ENCODE assay signal across 8 mouse cellular contexts in the genomic region with DNA sequence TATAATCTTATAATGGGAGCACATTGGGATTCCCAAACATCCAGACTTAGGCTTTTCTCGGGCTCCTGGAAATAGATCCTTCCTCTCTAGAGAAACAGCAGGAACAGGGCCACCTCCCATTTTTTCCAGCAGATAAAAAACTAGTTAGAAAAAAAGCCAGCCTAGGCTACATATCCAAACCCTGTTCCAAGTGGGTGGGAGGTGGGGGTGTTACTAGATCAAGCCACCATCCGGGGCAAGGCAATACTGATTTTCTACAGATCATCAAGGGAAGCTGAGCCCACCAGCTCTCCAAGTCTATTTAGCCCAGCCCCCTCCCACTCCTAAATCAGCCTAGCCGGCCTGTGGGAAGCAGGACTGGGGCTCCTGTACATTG. TPM values are rescaled to one million over a fixed set of nuclear protein-coding genes. Genes with fewer than 3 reads are reported as not detected.
DNase-seq lines count a peak whose midpoint lies in the region; ATAC-seq and TF ChIP-seq lines count a peak whose summit lies in the region.

No protein-coding gene starts in this region.

- no peak for ATAC-seq in forebrain, embryonic 11.5 days (replicated peaks; ENCODE audit: low FRiP score)
- ATAC-seq in intestine, embryonic 15.5 days, result no peak
- no peak for ATAC-seq in midbrain, embryonic 12.5 days (ENCODE audit: low FRiP score, low read depth)

- H3K79me2 ChIP-seq in heart, adult 2 months (replicated peaks; ENCODE audit: control insufficient read depth, insufficient read depth, low read length), result no peaks in the 10 kb centered on the region

- no peak; the same call in 1 of the 2 replicates for TF ChIP-seq POLR2A in heart, adult 2 months (IDR thresholded peaks at IDR 0.05; ENCODE audit: insufficient read depth, low read depth, low read length)

- H3K4me3 ChIP-seq in heart, adult 2 months, result peak overlapping the region; percentile 62
- no peak overlapping the region for H3K4me3 ChIP-seq in forebrain, embryonic 11.5 days (ENCODE audit: low read depth, low read length)
- peak overlapping the region; percentile 55 for H3K4me3 ChIP-seq in intestine, embryonic 15.5 days (replicated peaks)
- H3K4me3 ChIP-seq in midbrain, embryonic 12.5 days, result peak overlapping the region; percentile 4; the same call in 1 of the 2 replicates

- H3K4me1 ChIP-seq in heart, adult 2 months (ENCODE audit: control insufficient read depth, insufficient read depth, low read length), result peaks cover 9% of the 10 kb centered on the region
- peaks cover 8% of the 10 kb centered on the region for H3K4me1 ChIP-seq in forebrain, embryonic 11.5 days (replicated peaks; ENCODE audit: control insufficient read depth, insufficient read depth, low read length)
- peaks cover 29% of the 10 kb centered on the region for H3K4me1 ChIP-seq in intestine, embryonic 15.5 days (replicated peaks)
- peaks cover 30% of the 10 kb centered on the region for H3K4me1 ChIP-seq in midbrain, embryonic 12.5 days

- H3K9me3 ChIP-seq in forebrain, embryonic 11.5 days (ENCODE audit: control insufficient read depth, low read length), result no peaks in the 10 kb centered on the region
- no peaks in the 10 kb centered on the region for H3K9me3 ChIP-seq in intestine, embryonic 15.5 days
- no peaks in the 10 kb centered on the region for H3K9me3 ChIP-seq in midbrain, embryonic 12.5 days

- TF ChIP-seq EP300 in heart, adult 2 months (IDR thresholded peaks at IDR 0.05; ENCODE audit: insufficient read depth, low read depth, low read length), result no peak

- 32% methylated on average over 3 of the region's 3 CpGs for WGBS in heart, adult 2 months
- WGBS in forebrain, embryonic 11.5 days, result 71% methylated on average over 3 of the region's 3 CpGs
- 52% methylated on average over 3 of the region's 3 CpGs for WGBS in intestine, embryonic 15.5 days
- 68% methylated on average over 3 of the region's 3 CpGs for WGBS in midbrain, embryonic 12.5 days

- no peak for TF ChIP-seq CTCF in heart, adult 2 months (IDR thresholded peaks at IDR 0.05)

- peak overlapping the region; percentile 24; the same call in 1 of the 2 replicates for H3K4me2 ChIP-seq in forebrain, embryonic 11.5 days (ENCODE audit: low read depth, low read length, severe bottlenecking)
- H3K4me2 ChIP-seq in intestine, embryonic 15.5 days (replicated peaks), result peak overlapping the region; percentile 99
- peak overlapping the region; percentile 12 for H3K4me2 ChIP-seq in midbrain, embryonic 12.5 days (replicated peaks)

- peak in 1 of 2 experiments; percentile 53 for DNase-seq in heart, adult 2 months
- DNase-seq in heart, postnatal 14 days, result no peak
- DNase-seq in forebrain, embryonic 11.5 days (ENCODE audit: low spot score), result no peak
- no peak for DNase-seq in c-Kit-positive CD71-positive TER-119-positive erythroid progenitor cells, embryonic 14.5 days (ENCODE audit: low spot score)
- DNase-seq in left cerebral cortex, adult 11 months (ENCODE audit: low spot score), result no peak
- DNase-seq in right cerebral cortex, postnatal 14 days, result no peak

- H3K9ac ChIP-seq in heart, adult 2 months (ENCODE audit: low read depth, low read length), result peak overlapping the region; percentile 67
- peak overlapping the region; percentile 8; the same call in 1 of the 2 replicates for H3K9ac ChIP-seq in forebrain, embryonic 11.5 days (ENCODE audit: low read length)
- H3K9ac ChIP-seq in intestine, embryonic 15.5 days, result peak overlapping the region; percentile 49
- H3K9ac ChIP-seq in midbrain, embryonic 12.5 days (replicated peaks), result no peak overlapping the region; the same call in 1 of the 2 replicates

- peaks cover 3% of the 10 kb centered on the region; the same call in 1 of the 2 replicates for H3K36me3 ChIP-seq in heart, adult 2 months (ENCODE audit: control insufficient read depth, insufficient read depth, low read length)
- no peaks in the 10 kb centered on the region; the same call in 1 of the 2 replicates for H3K36me3 ChIP-seq in forebrain, embryonic 11.5 days (ENCODE audit: control insufficient read depth, insufficient read depth, low read length)
- H3K36me3 ChIP-seq in intestine, embryonic 15.5 days, result peaks cover 15% of the 10 kb centered on the region
- H3K36me3 ChIP-seq in midbrain, embryonic 12.5 days, result peaks cover 32% of the 10 kb centered on the region

- H3K27ac ChIP-seq in heart, adult 2 months, result peak overlapping the region; percentile 99
- H3K27ac ChIP-seq in forebrain, embryonic 11.5 days (ENCODE audit: low read depth, low read length), result no peak overlapping the region
- H3K27ac ChIP-seq in intestine, embryonic 15.5 days, result peak overlapping the region; percentile 66
- no peak overlapping the region for H3K27ac ChIP-seq in midbrain, embryonic 12.5 days (replicated peaks)

- intact Hi-C loops in heart, adult 2 months (cut with DNase I), result loop anchor here (1.0 to 2.0 kb wide), 2 partner anchors 89 to 214 kb away; no protein-coding TSS in a partner anchor
- intact Hi-C loops in heart, postnatal 14 days (cut with DNase I), result no loop called here

- no peaks in the 10 kb centered on the region for H3K27me3 ChIP-seq in heart, adult 2 months (ENCODE audit: control insufficient read depth, insufficient read depth, low read length)
- H3K27me3 ChIP-seq in forebrain, embryonic 11.5 days (ENCODE audit: control insufficient read depth, insufficient read depth, low read length), result no peaks in the 10 kb centered on the region
- no peaks in the 10 kb centered on the region for H3K27me3 ChIP-seq in intestine, embryonic 15.5 days (replicated peaks)
- peaks cover 3% of the 10 kb centered on the region; the same call in 1 of the 2 replicates for H3K27me3 ChIP-seq in midbrain, embryonic 12.5 days

RNA-seq across cellular contexts. Expression of gene Prkd2, which starts 2.0 kb away (rescaled TPM):
- 10 to 100 TPM; 15.3 to 19.9 TPM for total RNA-seq in heart, adult 2 months (2021)
- 24.5 and 26.2 TPM in 2 replicates for polyA plus RNA-seq in heart, adult 2 months (2012; rRNA removed)
- total RNA-seq in heart, postnatal 14 days (2021), result 10 to 100 TPM; 35.3 to 35.9 TPM
- polyA plus RNA-seq in forebrain, embryonic 11.5 days (2014; fragmentation: Nextera tagmentation; extraction: Ambion mirVana), result 11.0 and 11.6 TPM in 2 replicates
- polyA plus RNA-seq in intestine, embryonic 15.5 days (2015; fragmentation: Nextera tagmentation; extraction: Ambion mirVana), result 9.7 and 12.5 TPM in 2 replicates
- 10.2 and 12.0 TPM in 2 replicates for polyA plus RNA-seq in midbrain, embryonic 12.5 days (2016; fragmentation: Nextera tagmentation; extraction: Ambion mirVana)

RNA-seq across cellular contexts. Expression of gene Fkrp, which starts 28.2 kb away (rescaled TPM):
- 10 to 100 TPM; 49.5 to 52.8 TPM for total RNA-seq in heart, adult 2 months (2021)
- polyA plus RNA-seq in heart, adult 2 months (2012; rRNA removed), result 40.3 and 51.3 TPM in 2 replicates
- total RNA-seq in heart, postnatal 14 days (2021), result 10 to 100 TPM; 42.8 to 45.5 TPM
- polyA plus RNA-seq in forebrain, embryonic 11.5 days (2014; fragmentation: Nextera tagmentation; extraction: Ambion mirVana), result 27.1 and 29.0 TPM in 2 replicates
- polyA plus RNA-seq in intestine, embryonic 15.5 days (2015; fragmentation: Nextera tagmentation; extraction: Ambion mirVana), result 25.1 and 25.6 TPM in 2 replicates
- 36.9 and 41.2 TPM in 2 replicates for polyA plus RNA-seq in midbrain, embryonic 12.5 days (2016; fragmentation: Nextera tagmentation; extraction: Ambion mirVana)

RNA-seq across cellular contexts. Expression of gene Strn4, which starts 29.0 kb away (rescaled TPM):
- 10 to 100 TPM; 55.5 to 56.2 TPM for total RNA-seq in heart, adult 2 months (2021)
- polyA plus RNA-seq in heart, adult 2 months (2012; rRNA removed), result 94.2 and 101 TPM in 2 replicates
- total RNA-seq in heart, postnatal 14 days (2021), result 10 to 100 TPM; 65.3 to 69.1 TPM
- polyA plus RNA-seq in forebrain, embryonic 11.5 days (2014; fragmentation: Nextera tagmentation; extraction: Ambion mirVana), result 137 and 166 TPM in 2 replicates
- 77.3 and 85.5 TPM in 2 replicates for polyA plus RNA-seq in intestine, embryonic 15.5 days (2015; fragmentation: Nextera tagmentation; extraction: Ambion mirVana)
- polyA plus RNA-seq in midbrain, embryonic 12.5 days (2016; fragmentation: Nextera tagmentation; extraction: Ambion mirVana), result 191 and 196 TPM in 2 replicates

RNA-seq across cellular contexts. Expression of gene Dact3, which starts 30.4 kb away (rescaled TPM):
- total RNA-seq in heart, adult 2 months (2021), result 10 to 100 TPM in 1 of 2 experiments, 1 to 10 TPM in 1; 8.6 to 12.1 TPM
- 19.6 and 20.0 TPM in 2 replicates for polyA plus RNA-seq in heart, adult 2 months (2012; rRNA removed)
- 10 to 100 TPM; 18.6 to 19.0 TPM for total RNA-seq in heart, postnatal 14 days (2021)
- 4.8 and 7.0 TPM in 2 replicates for polyA plus RNA-seq in forebrain, embryonic 11.5 days (2014; fragmentation: Nextera tagmentation; extraction: Ambion mirVana)
- polyA plus RNA-seq in intestine, embryonic 15.5 days (2015; fragmentation: Nextera tagmentation; extraction: Ambion mirVana), result 3.1 and 3.2 TPM in 2 replicates
- polyA plus RNA-seq in midbrain, embryonic 12.5 days (2016; fragmentation: Nextera tagmentation; extraction: Ambion mirVana), result 4.7 and 6.2 TPM in 2 replicates

RNA-seq across cellular contexts. Expression of gene Gng8, which starts 46.9 kb away (rescaled TPM):
- total RNA-seq in heart, adult 2 months (2021), result 1 to 10 TPM in 1 of 2 experiments, under 1 TPM in 1; 0.47 to 1.6 TPM
- 7.4 and 13.1 TPM in 2 replicates for polyA plus RNA-seq in heart, adult 2 months (2012; rRNA removed)
- total RNA-seq in heart, postnatal 14 days (2021), result under 1 TPM; 0.81 to 0.98 TPM
- polyA plus RNA-seq in forebrain, embryonic 11.5 days (2014; fragmentation: Nextera tagmentation; extraction: Ambion mirVana), result 7.3 and 7.4 TPM in 2 replicates
- polyA plus RNA-seq in intestine, embryonic 15.5 days (2015; fragmentation: Nextera tagmentation; extraction: Ambion mirVana), result 7.4 and 8.3 TPM in 2 replicates
- polyA plus RNA-seq in midbrain, embryonic 12.5 days (2016; fragmentation: Nextera tagmentation; extraction: Ambion mirVana), result 12.1 and 26.0 TPM in 2 replicates

Comparison
In these comparisons a context has a peak if more than half of its experiments do, and no peak if none do; other contexts are left out.
1. H3K27ac ChIP-seq: peak in heart, adult 2 months (single experiment) and intestine, embryonic 15.5 days (single experiment); none in forebrain, embryonic 11.5 days (single experiment) and midbrain, embryonic 12.5 days (single experiment).
2. H3K4me2 ChIP-seq: peak in every context shown above with its lines; median percentile 99 in intestine, embryonic 15.5 days; 24 in forebrain, embryonic 11.5 days; 12 in midbrain, embryonic 12.5 days.